Mouse (Mus musculus) brain, embryonic 14.5 days (tissue): Measurements from ENCODE around the gene Best2.

Source experiments
- CTCF ChIP-seq: fragments of 200-500 bp; IDR thresholded peaks from 2 replicates; pipeline ENCODE4 v1.5.1; 2012; ENCODE audit warnings: inconsistent platforms, mild to moderate bottlenecking, moderate library complexity, borderline replicate concordance; ENCODE audit not compliant: insufficient read depth, insufficient read length; ENCODE audit errors: extremely low read depth
- POLR2A ChIP-seq: fragments of 200-500 bp; IDR thresholded peaks from 2 replicates; pipeline ENCODE4 v1.6.1; 2012; ENCODE audit warnings: mild to moderate bottlenecking, inconsistent platforms, borderline replicate concordance; ENCODE audit not compliant: poor library complexity, insufficient read depth, insufficient read length, severe bottlenecking; ENCODE audit errors: extremely low read depth

DNA sequence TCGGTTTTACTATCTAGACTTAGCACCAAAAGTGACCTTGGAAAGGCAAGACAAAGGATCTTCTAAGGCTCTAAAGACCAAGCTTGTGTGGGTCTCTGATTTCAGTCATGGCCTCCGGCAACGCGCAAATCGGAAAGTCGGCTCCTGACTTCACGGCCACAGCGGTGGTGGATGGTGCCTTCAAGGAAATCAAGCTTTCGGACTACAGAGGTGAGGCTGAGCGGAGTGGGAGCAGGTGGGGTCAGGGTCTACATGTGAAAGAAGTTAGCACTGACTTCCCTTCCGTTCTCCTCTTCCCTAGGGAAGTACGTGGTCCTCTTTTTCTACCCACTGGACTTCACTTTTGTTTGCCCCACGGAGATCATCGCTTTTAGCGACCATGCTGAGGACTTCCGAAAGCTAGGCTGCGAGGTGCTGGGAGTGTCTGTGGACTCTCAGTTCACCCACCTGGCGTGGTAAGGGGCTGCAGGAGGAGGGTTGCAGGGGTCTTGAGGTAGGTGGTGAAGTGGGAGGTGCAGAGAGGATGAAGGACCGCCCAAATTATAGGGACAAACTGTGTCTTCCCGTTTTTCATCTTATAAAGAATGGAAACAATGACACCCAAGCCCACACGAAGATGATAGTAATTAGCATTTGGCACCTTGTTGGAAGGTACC is 44.1 kb downstream of the Best2 start:
- TF ChIP-seq CTCF (no peak), POLR2A (no peak)
